In genomic region chr10:117634323-117635030, GRCm38 (mm10) we compare ENCODE assay signal across 27 mouse cellular contexts. TPM values are rescaled to one million over a fixed set of nuclear protein-coding genes. Genes with fewer than 3 reads are reported as not detected.
"Had no signal": no experiment of that assay in that cellular context is flagged by ENCODE, and none has a peak within 500 bp of the region (broad histone marks: within the 10 kb centered on the region; RNA-seq: fewer than 3 reads in every experiment).

No protein-coding gene starts in this region.

- H3K4me2 ChIP-seq: embryonic facial prominence, embryonic 12.5 days; embryonic facial prominence, embryonic 13.5 days; embryonic facial prominence, embryonic 15.5 days; forebrain, embryonic 12.5 days; forebrain, embryonic 13.5 days; forebrain, embryonic 15.5 days had no signal

- H3K36me3 ChIP-seq: embryonic facial prominence, embryonic 10.5 days; embryonic facial prominence, embryonic 12.5 days; embryonic facial prominence, embryonic 13.5 days; embryonic facial prominence, embryonic 15.5 days; forebrain, embryonic 10.5 days; forebrain, embryonic 12.5 days; forebrain, embryonic 15.5 days had no signal

- H3K9ac ChIP-seq: embryonic facial prominence, embryonic 12.5 days; embryonic facial prominence, embryonic 13.5 days; embryonic facial prominence, embryonic 15.5 days; forebrain, embryonic 12.5 days; forebrain, embryonic 13.5 days; forebrain, embryonic 15.5 days; forebrain, postnatal 0 days had no signal

- H3K9me3 ChIP-seq: embryonic facial prominence, embryonic 10.5 days; embryonic facial prominence, embryonic 12.5 days; embryonic facial prominence, embryonic 13.5 days; embryonic facial prominence, embryonic 15.5 days; forebrain, embryonic 10.5 days; forebrain, embryonic 12.5 days; forebrain, embryonic 13.5 days; forebrain, embryonic 15.5 days had no signal

- DNase-seq: cerebellum, adult 9-10 months; cerebellum, adult 9-11 months; cerebellum, postnatal 10 days; cerebellum, postnatal 14 days; cerebellum, postnatal 25 days; cerebellum, postnatal 36 days; embryo, embryonic 11 days; forebrain, postnatal 0 days; gastrocnemius, adult 2 months; gastrocnemius, postnatal 10 days; gastrocnemius, postnatal 14 days; gastrocnemius, postnatal 25 days; gastrocnemius, postnatal 36 days; heart, adult 11 months; heart, adult 18-20 months; heart, adult 2 months had no signal

- H3K4me3 ChIP-seq: embryonic facial prominence, embryonic 10.5 days; embryonic facial prominence, embryonic 12.5 days; embryonic facial prominence, embryonic 13.5 days; embryonic facial prominence, embryonic 15.5 days; erythroblast, embryonic 14.5 days; forebrain, embryonic 10.5 days; forebrain, embryonic 12.5 days; forebrain, embryonic 13.5 days; forebrain, embryonic 15.5 days; gastrocnemius, adult 2 months; heart, adult 2 months had no signal

- H3K27ac ChIP-seq: embryonic facial prominence, embryonic 10.5 days; embryonic facial prominence, embryonic 12.5 days; embryonic facial prominence, embryonic 13.5 days; embryonic facial prominence, embryonic 15.5 days; forebrain, embryonic 10.5 days; forebrain, embryonic 12.5 days; forebrain, embryonic 13.5 days; forebrain, embryonic 15.5 days; gastrocnemius, adult 2 months; heart, adult 2 months had no signal

- ATAC-seq: forebrain, embryonic 13.5 days; forebrain, embryonic 14.5 days; forebrain, embryonic 15.5 days; forebrain, embryonic 16.5 days; forebrain, postnatal 0 days had no signal

RNA-seq across cellular contexts. Expression of gene Cpm, which starts 5.2 kb away (rescaled TPM):
- polyA plus RNA-seq: erythroblast, embryonic 14.5 days had no signal
